Mouse (Mus musculus) C2C12 (cell line): ENCODE data around the gene Mpzl2.

Source experiments
- MAX ChIP-seq: IDR thresholded peaks from one replicate; pipeline ENCODE4 v1.6.1; 2011; ENCODE audit warnings: mild to moderate bottlenecking, control low read depth
- USF1 ChIP-seq: IDR thresholded peaks from one replicate; pipeline ENCODE4 v1.6.1; 2011; ENCODE audit warnings: low read depth, mild to moderate bottlenecking, control low read depth, moderate library complexity

- TF ChIP-seq USF1 = no peak
- no peak for TF ChIP-seq MAX
Observed at GRCm38 (mm10) chr9:45008342-45008741, 31.3 kb upstream of the Mpzl2 start.
